Mouse (Mus musculus) MEL (cell line): ENCODE data around the gene 1110051M20Rik. TPM values are rescaled to one million over a fixed set of nuclear protein-coding genes. Genes with fewer than 3 reads are reported as not detected.
"Not testable (repeated sequence)": the region's sequence is repeated elsewhere in the genome, so short reads cannot be mapped to it uniquely, and the experiment has no call there.

Source experiments
- DNase-seq: peaks from one replicate; pipeline ENCODE4 v3.0.0; 2011; ENCODE audit warnings: low read depth, low spot score
- H3K27ac ChIP-seq: 2 replicates; pipeline ENCODE4 v1.5.1; 2012; ENCODE audit warnings: low read depth, mild to moderate bottlenecking, control low read depth, low read length, moderate library complexity; ENCODE audit not compliant: control insufficient read depth
- H3K27me3 ChIP-seq, 2 experiments: fragments of 150-350 bp in 1 of 2; sonication (generic) in 1 of 2; 2 replicates each; pipeline ENCODE4 v1.6.1; 2012; ENCODE audit warnings: low read length in 2 of 2, mild to moderate bottlenecking in 2 of 2, improper control_type of control experiment in 1 of 2, moderate library complexity in 1 of 2; ENCODE audit not compliant: insufficient read depth in 2 of 2, control insufficient read depth in 1 of 2
- H3K36me3 ChIP-seq, 2 experiments: 2 replicates each; pipeline ENCODE4 v1.6.1; 2012 to 2014; ENCODE audit warnings: low read length in 2 of 2, improper control_type of control experiment in 1 of 2, inconsistent platforms in 1 of 2, mild to moderate bottlenecking in 1 of 2; ENCODE audit not compliant: insufficient read depth in 2 of 2, control insufficient read depth in 1 of 2
- H3K4me1 ChIP-seq, 2 experiments: fragments of 150-350 bp in 1 of 2; sonication (generic) in 1 of 2; 2 replicates each; pipeline ENCODE4 v1.6.1; 2012; ENCODE audit warnings: low read length in 2 of 2, improper control_type of control experiment in 1 of 2, mild to moderate bottlenecking in 1 of 2; ENCODE audit not compliant: insufficient read depth in 2 of 2, control insufficient read depth in 1 of 2
- H3K4me3 ChIP-seq, 2 experiments: fragments of 150-350 bp in 1 of 2; sonication (generic) in 1 of 2; 2 replicates each; pipeline ENCODE4 v1.5.1; 2012; ENCODE audit warnings: low read depth in 2 of 2, low read length in 2 of 2, mild to moderate bottlenecking in 2 of 2, moderate library complexity in 2 of 2, control low read depth in 1 of 2, improper control_type of control experiment in 1 of 2; ENCODE audit not compliant: control insufficient read depth in 1 of 2, insufficient read depth in 1 of 2
- H3K79me2 ChIP-seq: 2 replicates; pipeline ENCODE4 v1.6.1; 2012; ENCODE audit warnings: mild to moderate bottlenecking, low read length, moderate library complexity; ENCODE audit not compliant: control insufficient read depth, poor library complexity, insufficient read depth
- H3K9ac ChIP-seq: 2 replicates; pipeline ENCODE4 v1.6.1; 2012; ENCODE audit warnings: low read depth, mild to moderate bottlenecking, control low read depth, low read length, moderate library complexity; ENCODE audit not compliant: control insufficient read depth, poor library complexity, severe bottlenecking
- H3K9me3 ChIP-seq: fragments of 150-350 bp; sonication (generic); replicated peaks from 2 replicates; pipeline ENCODE4 v1.6.1; 2012; ENCODE audit warnings: mild to moderate bottlenecking, low read length, improper control_type of control experiment, moderate library complexity; ENCODE audit not compliant: insufficient read depth
- CHD1 ChIP-seq: IDR thresholded peaks from 2 replicates; pipeline ENCODE4 v1.6.1; 2012; ENCODE audit warnings: low read depth, mild to moderate bottlenecking, inconsistent platforms, low read length, improper control_type of control experiment
- CTCF ChIP-seq, 3 experiments: IDR thresholded peaks in 2 of 3; conservative IDR thresholded peaks in 1 of 3; 2 replicates each; pipeline ENCODE4 v1.5.1; 2011 to 2012; ENCODE audit warnings: low read length in 3 of 3, low read depth in 2 of 3, mild to moderate bottlenecking in 2 of 3, improper control_type of control experiment in 1 of 3, inconsistent platforms in 1 of 3, mixed read lengths in 1 of 3, moderate library complexity in 1 of 3; ENCODE audit not compliant: control insufficient read depth in 1 of 3, insufficient read depth in 1 of 3, poor library complexity in 1 of 3, severe bottlenecking in 1 of 3
- GABPA ChIP-seq: IDR thresholded peaks from 2 replicates; pipeline ENCODE4 v1.6.1; 2012; ENCODE audit warnings: low read depth, mild to moderate bottlenecking, inconsistent platforms, low read length, improper control_type of control experiment, moderate library complexity
- MYB ChIP-seq: IDR thresholded peaks from 2 replicates; pipeline ENCODE4 v1.6.1; 2011; ENCODE audit warnings: mild to moderate bottlenecking, low read depth, low read length, improper control_type of control experiment
- MYC ChIP-seq: IDR thresholded peaks from 2 replicates; pipeline ENCODE4 v1.6.1; 2011; ENCODE audit warnings: low read depth, mild to moderate bottlenecking, low read length, improper control_type of control experiment, moderate library complexity
- NELFE ChIP-seq: IDR thresholded peaks from 2 replicates; pipeline ENCODE4 v1.6.1; 2011; ENCODE audit warnings: low read depth, low read length, improper control_type of control experiment
- RAD21 ChIP-seq: IDR thresholded peaks from 2 replicates; pipeline ENCODE4 v1.6.1; 2011; ENCODE audit warnings: mild to moderate bottlenecking, low read depth, low read length, improper control_type of control experiment
- SMC3 ChIP-seq: IDR thresholded peaks from 2 replicates; pipeline ENCODE4 v1.6.1; 2011; ENCODE audit warnings: low read depth, low read length, improper control_type of control experiment
- TBP ChIP-seq: IDR thresholded peaks from 2 replicates; pipeline ENCODE4 v1.8.0; 2011; ENCODE audit warnings: low read depth, low read length, improper control_type of control experiment
- ZC3H11A ChIP-seq: IDR thresholded peaks from 2 replicates; pipeline ENCODE4 v1.6.1; 2012; ENCODE audit warnings: low read depth, mild to moderate bottlenecking, inconsistent platforms, low read length, improper control_type of control experiment
- ZNF384 ChIP-seq: IDR thresholded peaks from 2 replicates; pipeline ENCODE4 v1.6.1; 2012; ENCODE audit warnings: low read depth, mild to moderate bottlenecking, inconsistent platforms, low read length, improper control_type of control experiment
- polyA plus RNA-seq, 2 experiments: library from polyadenylated mRNA; stranded (reverse) in 1 of 2; unstranded in 1 of 2; fragments of >175 nt in 1 of 2; fragments of >200 nt in 1 of 2; gene quantifications; 2 replicates each; pipeline versions ENCODE4 v1.2.1 to v1.2.4; 2012; ENCODE audit warnings: low replicate concordance in 2 of 2, low read depth in 1 of 2; ENCODE audit not compliant: insufficient read length in 2 of 2, insufficient read depth in 1 of 2, missing spikeins in 1 of 2
- total RNA-seq: library from RNA; depleted of rRNA; stranded (reverse); fragments of 300-350 nt; gene quantifications from 2 replicates; pipeline ENCODE4 v1.2.3, GENCODE M21; 2012

The 1110051M20Rik gene
- total and polyA plus RNA-seq, 3 experiments = 23.0 to 23.3 TPM; not detected in 1

- TF ChIP-seq CHD1 (no peak), GABPA (no peak), ZNF384 (no peak), MYC (no peak), CTCF (IDR thresholded peaks at IDR 0.05 in 2 of 3, conservative IDR thresholded peaks at IDR 0.05 in 1 of 3; ENCODE audit: control insufficient read depth in 1 of 3, insufficient read depth in 1 of 3, low read depth in 2 of 3, low read length in 3 of 3, poor library complexity in 1 of 3, severe bottlenecking in 1 of 3) (no peak), MYB (no peak), NELFE (no peak)
- H3K9ac ChIP-seq = no peak overlapping the region
- no peaks in the 10 kb centered on the region for H3K4me1 ChIP-seq
- no peaks in the 10 kb centered on the region for H3K36me3 ChIP-seq
- no peaks in the 10 kb centered on the region for H3K79me2 ChIP-seq
- DNase-seq = no peak
- H3K4me3 ChIP-seq = no peak overlapping the region
- no peaks in the 10 kb centered on the region for H3K9me3 ChIP-seq
- H3K27me3 ChIP-seq = no peaks in the 10 kb centered on the region
- H3K27ac ChIP-seq = no peak overlapping the region
These were observed 47.6 kb upstream of the 1110051M20Rik start for GRCm38 (mm10) chr2:91492071-91492635.

- not testable (repeated sequence) for H3K79me2 ChIP-seq, DNase-seq
- TF ChIP-seq ZC3H11A (0 out of 2 replicates have a peak, but pooled peaks have one; percentile 22), RAD21 (peak; percentile 34), CTCF (IDR thresholded peaks at IDR 0.05 in 2 of 3, conservative IDR thresholded peaks at IDR 0.05 in 1 of 3; ENCODE audit: control insufficient read depth in 1 of 3, insufficient read depth in 1 of 3, low read depth in 2 of 3, low read length in 3 of 3, poor library complexity in 1 of 3, severe bottlenecking in 1 of 3) (peak in 2 of 3 experiments; percentile 24 to 43; a peak in 3 of 6 replicates), SMC3 (peak; percentile 34), MYC (0 out of 2 replicates have a peak, but pooled peaks have one; percentile 38), TBP (0 out of 2 replicates have a peak, but pooled peaks have one; percentile 26), ZNF384 (peak; percentile 87)
- TF ChIP-seq, all 39 proteins: peak for 7; not testable (repeated sequence) for 32
These were observed 42.8 kb upstream of the 1110051M20Rik start for GRCm38 (mm10) chr2:91487295-91487694.

GRCm38 (mm10) chr2:91485256-91485655 is 40.8 kb upstream of the 1110051M20Rik start:
- H3K9ac ChIP-seq = no peak overlapping the region
- H3K9me3 ChIP-seq = no peaks in the 10 kb centered on the region
- TF ChIP-seq ZC3H11A = no peak
- TF ChIP-seq, all 39 proteins: peak for 0
- H3K4me1 ChIP-seq = peaks cover 3 to 5% of the 10 kb centered on the region in 2 experiments; a peak in 3 of 4 replicates
- no peaks in the 10 kb centered on the region; a peak in 2 of 4 replicates for H3K36me3 ChIP-seq
- H3K27me3 ChIP-seq = no peaks in the 10 kb centered on the region
- H3K4me3 ChIP-seq = peak overlapping the region in 1 of 2 experiments; percentile 5; a peak in 1 of 4 replicates
- no peaks in the 10 kb centered on the region for H3K79me2 ChIP-seq
- no peak for DNase-seq
- no peak overlapping the region for H3K27ac ChIP-seq

More at GRCm38 (mm10) chr2:91487295-91487694, 42.8 kb upstream of the 1110051M20Rik start:
- not testable (repeated sequence) for H3K9ac ChIP-seq, H3K36me3 ChIP-seq, H3K27me3 ChIP-seq, H3K4me1 ChIP-seq, H3K4me3 ChIP-seq, H3K27ac ChIP-seq, H3K9me3 ChIP-seq
